Mouse (Mus musculus) retina, embryonic 14.5 days (tissue): Measurements from ENCODE around the gene Vmn1r201.

Source experiments
- DNase-seq: peaks from one replicate; pipeline ENCODE4 v3.0.0-alpha.2; 2015; ENCODE audit warnings: low spot score

The Vmn1r201 gene

GRCm38 (mm10) chr13:22471623-22472022 is at the start of gene Vmn1r201:
Gene Vmn1r201, plus strand, starts transcription at chr13:22471923.
- no peak for DNase-seq

- DNase-seq, result no peak
Observed at GRCm38 (mm10) chr13:22455145-22455544, 16.6 kb upstream of the Vmn1r201 start.

DNA sequence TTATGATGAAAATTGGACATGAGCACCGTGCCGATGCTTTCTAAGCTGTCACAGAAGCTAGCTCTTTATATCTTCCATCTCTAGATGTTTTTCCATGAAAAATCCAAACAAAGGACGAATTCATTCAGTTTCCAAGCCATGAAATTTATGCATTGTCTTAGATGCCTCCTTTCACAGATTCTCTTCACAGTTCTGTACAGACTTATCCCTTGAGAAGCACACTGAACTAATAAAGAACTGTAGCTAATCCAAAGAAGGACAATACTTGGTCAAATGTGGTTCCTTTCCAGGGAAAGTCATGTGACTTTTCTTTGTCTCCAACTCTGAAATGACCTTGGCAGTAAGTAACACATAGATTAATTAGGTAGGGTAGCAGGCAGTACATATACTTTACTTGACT is 30.7 kb downstream of the Vmn1r201 start:
- DNase-seq, result no peak

DNA sequence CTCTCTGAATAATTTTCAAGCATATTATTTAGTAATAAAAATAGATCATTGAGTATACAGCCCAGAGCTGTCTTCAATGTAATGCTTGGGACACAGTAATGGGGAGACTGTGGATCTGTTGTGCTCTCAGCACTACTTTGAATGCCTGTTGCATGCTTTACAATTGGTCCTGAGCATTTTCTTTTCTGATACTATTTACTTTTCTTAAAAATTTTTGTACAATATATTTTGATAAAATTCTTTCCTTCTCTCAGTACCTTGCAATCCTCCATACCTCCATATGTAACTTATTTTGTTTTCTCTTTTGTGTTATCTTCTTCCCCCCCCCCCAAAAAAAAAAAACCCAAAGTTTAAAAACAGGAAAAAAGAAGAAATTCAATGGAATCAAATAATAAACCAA is 33.6 kb downstream of the Vmn1r201 start, which contains the start of gene Vmn1r202:
Gene Vmn1r202, minus strand, starts transcription at position 101 of the 400 bp plus-strand sequence.
- DNase-seq, result no peak

- no peak for DNase-seq
Observed at GRCm38 (mm10) chr13:22517814-22518213, 46.1 kb downstream of the Vmn1r201 start, which contains the start of gene Vmn1r203. Gene Vmn1r203, plus strand, starts transcription at chr13:22518114.
